In genomic region chr11:96311520-96312417, GRCm38 (mm10) we compare ENCODE assay signal across 8 mouse cellular contexts. TPM values are rescaled to one million over a fixed set of nuclear protein-coding genes. Genes with fewer than 3 reads are reported as not detected.
DNase-seq lines count a peak whose midpoint lies in the region; ATAC-seq and TF ChIP-seq lines count a peak whose summit lies in the region.

No protein-coding gene starts in this region.

- TF ChIP-seq POLR2A in cerebellum, adult 2 months (IDR thresholded peaks at IDR 0.05; ENCODE audit: borderline replicate concordance, insufficient read depth, low read length): no peak

- peak overlapping the region; percentile 89 for H3K4me2 ChIP-seq in intestine, embryonic 14.5 days (ENCODE audit: low read length)
- peak overlapping the region; percentile 33 for H3K4me2 ChIP-seq in liver, embryonic 16.5 days (ENCODE audit: low read depth, low read length)
- H3K4me2 ChIP-seq in neural tube, embryonic 12.5 days (replicated peaks): peak overlapping the region; percentile 100

- 3% methylated on average over 31 of the region's 31 CpGs for WGBS in intestine, embryonic 14.5 days
- WGBS in liver, embryonic 16.5 days (ENCODE audit: insufficient replicate concordance): 1% methylated on average over 31 of the region's 31 CpGs
- under 1% methylated on average over 31 of the region's 31 CpGs for WGBS in neural tube, embryonic 12.5 days
- 3% methylated on average over 31 of the region's 31 CpGs for WGBS in cerebellum, adult 2 months

- peak overlapping the region; percentile 96 for H3K9ac ChIP-seq in intestine, embryonic 14.5 days (ENCODE audit: low read length)
- H3K9ac ChIP-seq in liver, embryonic 16.5 days (ENCODE audit: low read depth, low read length): no peak overlapping the region
- peak overlapping the region; percentile 100 for H3K9ac ChIP-seq in neural tube, embryonic 12.5 days

- TF ChIP-seq CTCF in cerebellum, adult 2 months (IDR thresholded peaks at IDR 0.05; ENCODE audit: borderline replicate concordance, insufficient read depth, low read depth, low read length): no peak

- DNase-seq in adrenal gland, adult 18-20 months (ENCODE audit: low spot score in 2 of 2): peak; percentile 68 to 73
- no peak for DNase-seq in adrenal gland, postnatal 4 days (ENCODE audit: low spot score in 2 of 2)
- DNase-seq in gastrocnemius, postnatal 10 days: peak; percentile 48
- peak; percentile 86 for DNase-seq in intestine, embryonic 14.5 days (ENCODE audit: low spot score)
- no peak for DNase-seq in cerebellum, adult 2 months

- peak; percentile 88 for ATAC-seq in activated CD4-positive, CD25-positive, alpha-beta regulatory T cell, adult 4 months
- peak; percentile 63 for ATAC-seq in intestine, embryonic 14.5 days (replicated peaks; ENCODE audit: low FRiP score, low TSS enrichment, low read depth)
- ATAC-seq in liver, embryonic 16.5 days (ENCODE audit: low read depth): 0 out of 2 replicates have a peak, but pooled peaks have one; percentile 48
- peak; percentile 55 for ATAC-seq in neural tube, embryonic 12.5 days (ENCODE audit: low FRiP score, low read depth)

- H3K4me1 ChIP-seq in intestine, embryonic 14.5 days (replicated peaks; ENCODE audit: control insufficient read depth, insufficient read depth, low read length): peaks cover 68% of the 10 kb centered on the region
- no peaks in the 10 kb centered on the region for H3K4me1 ChIP-seq in liver, embryonic 16.5 days (ENCODE audit: control insufficient read depth, low read depth, low read length)
- peaks cover 80% of the 10 kb centered on the region for H3K4me1 ChIP-seq in neural tube, embryonic 12.5 days
- no peaks in the 10 kb centered on the region for H3K4me1 ChIP-seq in cerebellum, adult 2 months (ENCODE audit: control insufficient read depth, insufficient read depth, low read length)

- peak overlapping the region; percentile 55 for H3K4me3 ChIP-seq in intestine, embryonic 14.5 days (ENCODE audit: low read depth, low read length)
- peak overlapping the region; percentile 9; the same call in 1 of the 2 replicates for H3K4me3 ChIP-seq in liver, embryonic 16.5 days (ENCODE audit: low read depth, low read length)
- H3K4me3 ChIP-seq in neural tube, embryonic 12.5 days: peak overlapping the region; percentile 99
- H3K4me3 ChIP-seq in cerebellum, adult 2 months (replicated peaks; ENCODE audit: insufficient read depth, low read depth, low read length): no peak overlapping the region

- peak overlapping the region; percentile 99 for H3K27ac ChIP-seq in intestine, embryonic 14.5 days (ENCODE audit: low read depth)
- H3K27ac ChIP-seq in liver, embryonic 16.5 days (ENCODE audit: low read length): no peak overlapping the region
- peak overlapping the region; percentile 100 for H3K27ac ChIP-seq in neural tube, embryonic 12.5 days
- no peak overlapping the region for H3K27ac ChIP-seq in cerebellum, adult 2 months (ENCODE audit: insufficient read depth, low read length)

- no peaks in the 10 kb centered on the region for H3K27me3 ChIP-seq in intestine, embryonic 14.5 days (replicated peaks; ENCODE audit: control insufficient read depth, insufficient read depth, low read length)
- H3K27me3 ChIP-seq in liver, embryonic 16.5 days (ENCODE audit: control insufficient read depth, insufficient read depth, low read depth, low read length): peaks cover 98% of the 10 kb centered on the region
- H3K27me3 ChIP-seq in neural tube, embryonic 12.5 days (replicated peaks): no peaks in the 10 kb centered on the region
- peaks cover 7% of the 10 kb centered on the region; the same call in 1 of the 2 replicates for H3K27me3 ChIP-seq in cerebellum, adult 2 months (ENCODE audit: control insufficient read depth, insufficient read depth, low read length)

- no peaks in the 10 kb centered on the region for H3K36me3 ChIP-seq in intestine, embryonic 14.5 days (ENCODE audit: control insufficient read depth, insufficient read depth, low read length)
- H3K36me3 ChIP-seq in liver, embryonic 16.5 days (ENCODE audit: control insufficient read depth, insufficient read depth): no peaks in the 10 kb centered on the region
- H3K36me3 ChIP-seq in neural tube, embryonic 12.5 days: no peaks in the 10 kb centered on the region

- no peaks in the 10 kb centered on the region for H3K9me3 ChIP-seq in intestine, embryonic 14.5 days (ENCODE audit: control insufficient read depth, low read length)
- H3K9me3 ChIP-seq in liver, embryonic 16.5 days (replicated peaks; ENCODE audit: control insufficient read depth, low read length): no peaks in the 10 kb centered on the region
- no peaks in the 10 kb centered on the region for H3K9me3 ChIP-seq in neural tube, embryonic 12.5 days

RNA-seq across cellular contexts. Expression of gene Hoxb4, which starts 6.3 kb away (rescaled TPM):
- 10 to 100 TPM; 16.3 to 22.1 TPM for total RNA-seq in adrenal gland, adult 18-20 months (2021)
- 10 to 100 TPM; 19.8 to 22.0 TPM for total RNA-seq in adrenal gland, postnatal 4 days (2021)
- 1 to 10 TPM in 1 of 2 experiments, under 1 TPM in 1; 0.98 to 1.1 TPM for polyA plus RNA-seq in activated CD4-positive, CD25-positive, alpha-beta regulatory T cell, adult 4 months (2017; shearing (Covaris generic))
- 1 to 10 TPM in 1 of 2 experiments, under 1 TPM in 1; 0.45 to 1.1 TPM for total RNA-seq in gastrocnemius, postnatal 10 days (2021)
- 3.5 and 3.8 TPM in 2 replicates for polyA plus RNA-seq in intestine, embryonic 14.5 days (2014; fragmentation: Nextera tagmentation; extraction: Ambion mirVana)
- polyA plus RNA-seq in liver, embryonic 16.5 days (2015; fragmentation: Nextera tagmentation; extraction: Ambion mirVana): 0.08 and 0.11 TPM in 2 replicates
- polyA plus RNA-seq in neural tube, embryonic 12.5 days (2016; fragmentation: Nextera tagmentation; extraction: Ambion mirVana): 10.2 and 15.1 TPM in 2 replicates
- 1.5 TPM in 2 replicates for polyA plus RNA-seq in cerebellum, adult 2 months (2012; rRNA removed)

RNA-seq across cellular contexts. Expression of gene Hoxb5, which starts 8.6 kb away (rescaled TPM):
- total RNA-seq in adrenal gland, adult 18-20 months (2021): 10 to 100 TPM; 11.6 to 27.3 TPM
- total RNA-seq in adrenal gland, postnatal 4 days (2021): 10 to 100 TPM; 26.5 to 27.8 TPM
- not detected for polyA plus RNA-seq in activated CD4-positive, CD25-positive, alpha-beta regulatory T cell, adult 4 months (2017; shearing (Covaris generic))
- total RNA-seq in gastrocnemius, postnatal 10 days (2021): 1 to 10 TPM in 1 of 2 experiments, under 1 TPM in 1; 0.89 to 1.3 TPM
- polyA plus RNA-seq in intestine, embryonic 14.5 days (2014; fragmentation: Nextera tagmentation; extraction: Ambion mirVana): 49.6 and 51.6 TPM in 2 replicates
- 0.26 and 0.37 TPM in 2 replicates for polyA plus RNA-seq in liver, embryonic 16.5 days (2015; fragmentation: Nextera tagmentation; extraction: Ambion mirVana)
- polyA plus RNA-seq in neural tube, embryonic 12.5 days (2016; fragmentation: Nextera tagmentation; extraction: Ambion mirVana): 79.2 and 94.7 TPM in 2 replicates
- polyA plus RNA-seq in cerebellum, adult 2 months (2012; rRNA removed): 6.8 and 9.3 TPM in 2 replicates

RNA-seq across cellular contexts. Expression of gene Hoxb3, which starts 11.4 kb away (rescaled TPM):
- total RNA-seq in adrenal gland, adult 18-20 months (2021): 10 to 100 TPM; 17.2 to 20.7 TPM
- 10 to 100 TPM; 40.5 to 44.5 TPM for total RNA-seq in adrenal gland, postnatal 4 days (2021)
- not detected for polyA plus RNA-seq in activated CD4-positive, CD25-positive, alpha-beta regulatory T cell, adult 4 months (2017; shearing (Covaris generic))
- total RNA-seq in gastrocnemius, postnatal 10 days (2021): 1 to 10 TPM in 1 of 2 experiments, under 1 TPM in 1; 0.89 to 1.6 TPM
- polyA plus RNA-seq in intestine, embryonic 14.5 days (2014; fragmentation: Nextera tagmentation; extraction: Ambion mirVana): 3.7 and 4.9 TPM in 2 replicates
- polyA plus RNA-seq in liver, embryonic 16.5 days (2015; fragmentation: Nextera tagmentation; extraction: Ambion mirVana): 0.11 TPM in 1 of 2 replicates, not detected in the other
- 21.2 and 26.5 TPM in 2 replicates for polyA plus RNA-seq in neural tube, embryonic 12.5 days (2016; fragmentation: Nextera tagmentation; extraction: Ambion mirVana)
- 5.4 and 5.5 TPM in 2 replicates for polyA plus RNA-seq in cerebellum, adult 2 months (2012; rRNA removed)

RNA-seq across cellular contexts. Expression of gene Hoxb6, which starts 19.5 kb away (rescaled TPM):
- 10 to 100 TPM; 37.0 to 68.1 TPM for total RNA-seq in adrenal gland, adult 18-20 months (2021)
- total RNA-seq in adrenal gland, postnatal 4 days (2021): 10 to 100 TPM; 43.6 to 47.9 TPM
- polyA plus RNA-seq in activated CD4-positive, CD25-positive, alpha-beta regulatory T cell, adult 4 months (2017; shearing (Covaris generic)): not detected
- 1 to 10 TPM in 1 of 2 experiments, under 1 TPM in 1; 0.56 to 2.0 TPM for total RNA-seq in gastrocnemius, postnatal 10 days (2021)
- 18.1 and 24.1 TPM in 2 replicates for polyA plus RNA-seq in intestine, embryonic 14.5 days (2014; fragmentation: Nextera tagmentation; extraction: Ambion mirVana)
- 0.08 TPM in 1 of 2 replicates, not detected in the other for polyA plus RNA-seq in liver, embryonic 16.5 days (2015; fragmentation: Nextera tagmentation; extraction: Ambion mirVana)
- 145 and 151 TPM in 2 replicates for polyA plus RNA-seq in neural tube, embryonic 12.5 days (2016; fragmentation: Nextera tagmentation; extraction: Ambion mirVana)
- polyA plus RNA-seq in cerebellum, adult 2 months (2012; rRNA removed): 1.5 and 3.2 TPM in 2 replicates

RNA-seq across cellular contexts. Expression of gene Hoxb7, which starts 25.3 kb away (rescaled TPM):
- 10 to 100 TPM; 33.5 to 59.0 TPM for total RNA-seq in adrenal gland, adult 18-20 months (2021)
- 10 to 100 TPM; 39.4 to 49.8 TPM for total RNA-seq in adrenal gland, postnatal 4 days (2021)
- polyA plus RNA-seq in activated CD4-positive, CD25-positive, alpha-beta regulatory T cell, adult 4 months (2017; shearing (Covaris generic)): not detected
- 1 to 10 TPM; 1.6 to 1.9 TPM for total RNA-seq in gastrocnemius, postnatal 10 days (2021)
- polyA plus RNA-seq in intestine, embryonic 14.5 days (2014; fragmentation: Nextera tagmentation; extraction: Ambion mirVana): 11.7 and 13.2 TPM in 2 replicates
- 0.18 and 0.25 TPM in 2 replicates for polyA plus RNA-seq in liver, embryonic 16.5 days (2015; fragmentation: Nextera tagmentation; extraction: Ambion mirVana)
- 97.1 and 101 TPM in 2 replicates for polyA plus RNA-seq in neural tube, embryonic 12.5 days (2016; fragmentation: Nextera tagmentation; extraction: Ambion mirVana)
- 0.11 TPM in 1 of 2 replicates, not detected in the other for polyA plus RNA-seq in cerebellum, adult 2 months (2012; rRNA removed)

Comparison
In these comparisons a context has a peak if more than half of its experiments do, and no peak if none do; other contexts are left out.
1. DNase-seq: peak in adrenal gland, adult 18-20 months (2 of 2), gastrocnemius, postnatal 10 days (single experiment) and intestine, embryonic 14.5 days (single experiment); none in adrenal gland, postnatal 4 days (0 of 2) and cerebellum, adult 2 months (0 of 2).
2. H3K27ac ChIP-seq: peak in intestine, embryonic 14.5 days (single experiment) and neural tube, embryonic 12.5 days (single experiment); none in liver, embryonic 16.5 days (single experiment) and cerebellum, adult 2 months (single experiment).
3. H3K4me2 ChIP-seq: peak in every context shown above with its lines; median percentile 100 in neural tube, embryonic 12.5 days; 89 in intestine, embryonic 14.5 days; 33 in liver, embryonic 16.5 days.
4. Peak in every context shown above with its lines, with median percentiles within 50 percentile points of each other: ATAC-seq.